Mouse (Mus musculus): Measurements from ENCODE around the gene Arhgap23.

Gene Arhgap23

DNA sequence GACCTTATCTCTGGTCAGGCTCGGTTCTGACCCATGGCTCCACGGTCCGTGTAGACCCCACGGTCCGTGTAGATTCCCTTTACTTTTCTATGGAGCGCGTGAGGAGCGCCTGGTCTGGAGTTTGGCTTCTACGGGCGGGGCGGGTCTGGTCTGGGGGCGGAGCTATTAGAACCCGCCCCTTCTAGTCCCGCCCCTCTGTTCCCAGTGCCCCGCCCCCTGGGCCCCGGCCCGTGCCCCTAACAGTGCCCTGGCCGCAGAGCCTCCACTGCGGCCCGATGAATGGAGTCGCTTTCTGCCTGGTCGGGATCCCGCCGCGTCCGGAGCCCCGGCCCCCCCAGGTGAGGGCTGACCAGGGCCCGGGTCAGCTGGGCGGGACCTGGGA is at the start of gene Arhgap23:
TSS of gene Arhgap23 (plus strand) at position 204 of the 382 bp plus-strand sequence.
- DNase-seq, result peak in 1 of 2 experiments; percentile 61

DNA sequence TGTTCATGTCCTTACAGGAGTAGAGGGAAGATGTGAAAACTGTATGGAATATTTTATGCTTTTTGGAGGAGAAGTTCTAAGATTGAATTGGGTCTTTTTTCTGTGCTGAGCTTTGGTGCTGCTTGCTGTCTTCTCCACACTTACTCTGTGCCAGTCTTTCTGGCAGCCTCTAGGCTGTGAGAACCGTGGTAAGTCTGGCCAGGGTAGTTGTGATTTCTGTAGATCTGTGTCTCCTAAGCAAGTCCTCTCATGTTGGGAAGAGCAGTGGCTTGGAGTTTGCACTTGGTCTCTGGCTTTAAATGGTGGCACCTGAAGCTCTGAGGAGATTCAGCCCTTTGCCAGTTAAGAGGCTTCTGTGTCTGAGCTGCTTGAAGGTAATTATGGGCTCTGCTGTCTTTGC is 49.8 kb upstream of the Arhgap23 start:
- no peak for DNase-seq

DNA sequence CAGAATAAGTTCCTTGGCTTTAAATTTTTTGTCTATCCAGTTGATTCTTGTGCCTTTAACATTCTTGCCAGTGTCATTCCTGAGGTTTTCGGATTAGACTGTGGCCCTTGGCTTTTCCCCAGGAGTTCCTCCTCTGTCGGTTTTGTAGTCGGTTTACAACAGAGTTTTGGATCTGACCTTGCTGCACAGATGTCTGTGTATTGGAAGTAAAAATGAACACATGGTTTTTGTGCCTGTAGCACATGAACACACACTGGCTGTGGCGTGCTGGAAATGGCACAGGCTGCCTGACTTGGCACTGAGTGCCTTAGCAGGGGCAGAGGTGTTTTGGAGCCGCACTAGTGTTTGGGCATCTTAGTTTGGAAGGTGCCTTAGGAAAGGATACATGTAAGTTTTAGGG is 46.8 kb upstream of the Arhgap23 start:
- DNase-seq, result no peak

DNA sequence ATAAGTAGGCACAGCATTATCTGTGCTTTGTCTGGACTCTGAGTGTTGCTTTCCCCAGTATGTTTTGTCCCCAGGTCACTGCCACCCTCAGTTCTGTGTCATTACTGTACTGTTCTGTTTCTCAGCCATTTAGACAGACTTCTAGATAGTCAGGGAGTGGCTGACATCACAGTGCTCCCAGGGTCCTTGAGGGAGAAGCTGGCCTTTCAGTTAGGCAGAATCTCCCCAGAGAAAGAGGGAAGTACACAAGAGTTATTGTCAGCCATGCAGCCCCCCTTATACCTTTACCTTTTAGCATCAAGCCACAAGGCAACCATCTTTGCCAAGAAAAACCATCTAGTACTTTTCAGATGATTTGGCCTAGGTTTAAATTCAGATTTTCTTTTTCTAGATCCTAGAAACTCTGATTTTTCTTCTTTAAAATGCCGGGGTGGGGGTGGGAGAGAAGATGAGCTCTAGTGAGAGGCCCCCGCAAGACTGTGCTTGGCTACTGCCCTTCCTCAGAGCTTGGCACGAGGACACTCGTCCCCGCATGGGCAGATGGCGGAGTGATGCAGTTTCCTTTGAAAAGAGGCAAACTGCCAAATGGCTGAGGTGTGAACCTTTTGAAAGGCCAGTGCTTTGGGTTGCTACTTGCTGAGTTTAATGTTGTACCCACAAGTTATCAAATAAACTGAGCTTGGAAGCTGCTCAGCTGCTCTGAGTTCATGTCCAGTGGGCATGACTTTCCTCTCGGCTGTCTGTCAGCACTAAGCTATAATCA is 44.8 kb upstream of the Arhgap23 start:
- DNase-seq, result peak; percentile 14 to 32

DNA sequence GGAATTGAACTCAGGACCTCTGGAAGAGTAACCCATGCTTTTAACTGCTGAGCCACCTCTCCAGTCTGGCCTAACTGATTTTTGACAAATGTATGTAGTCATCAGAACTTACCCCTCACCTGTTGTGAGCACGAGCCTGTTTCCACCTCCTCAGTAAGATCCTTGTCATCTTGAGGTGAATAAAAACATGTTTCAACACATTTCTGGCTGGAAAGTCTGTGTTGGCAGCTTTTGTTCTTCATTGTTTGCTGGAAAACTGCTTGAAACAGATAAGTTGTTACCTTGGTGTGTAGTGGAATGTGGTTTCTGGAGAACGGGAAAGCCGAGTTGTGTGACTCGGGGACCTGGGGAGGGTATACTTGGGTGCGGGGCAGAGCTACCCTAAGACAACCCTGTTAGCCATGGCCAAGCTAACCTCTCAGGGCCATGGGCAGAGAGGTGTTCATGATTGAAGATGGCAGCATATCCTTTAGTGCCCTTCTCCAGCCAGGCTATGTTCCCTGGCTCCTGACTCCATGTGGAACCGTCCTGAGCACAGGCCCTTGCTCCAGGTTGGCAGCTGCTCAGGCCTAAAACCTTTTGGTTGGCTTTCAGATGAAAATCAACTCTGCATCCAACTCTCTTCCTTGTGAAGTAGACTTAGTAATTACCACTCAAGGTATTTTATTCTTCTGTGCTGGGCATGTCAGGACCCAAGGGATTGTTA is 43.0 kb upstream of the Arhgap23 start:
- DNase-seq, result peak in 1 of 2 experiments; percentile 46

DNA sequence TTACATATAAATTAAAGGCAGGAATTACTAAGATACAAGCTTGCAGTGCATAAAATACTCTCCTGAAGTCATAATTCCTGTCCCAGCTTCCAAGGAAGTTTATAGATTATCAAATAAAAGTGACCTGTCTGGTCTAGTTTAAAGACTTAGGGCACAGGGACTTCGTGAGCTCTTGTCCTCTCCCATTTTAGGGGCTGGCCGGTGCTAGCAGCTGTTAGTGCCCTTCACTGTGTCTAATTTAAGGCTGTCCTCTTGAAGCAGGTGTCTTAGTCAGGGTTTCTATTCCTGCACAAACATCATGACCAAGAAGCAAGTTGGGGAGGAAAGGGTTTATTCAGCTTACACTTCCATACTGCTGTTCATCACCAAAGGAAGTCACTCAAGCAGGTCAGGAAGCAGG is 41.9 kb upstream of the Arhgap23 start:
- no peak for DNase-seq

DNA sequence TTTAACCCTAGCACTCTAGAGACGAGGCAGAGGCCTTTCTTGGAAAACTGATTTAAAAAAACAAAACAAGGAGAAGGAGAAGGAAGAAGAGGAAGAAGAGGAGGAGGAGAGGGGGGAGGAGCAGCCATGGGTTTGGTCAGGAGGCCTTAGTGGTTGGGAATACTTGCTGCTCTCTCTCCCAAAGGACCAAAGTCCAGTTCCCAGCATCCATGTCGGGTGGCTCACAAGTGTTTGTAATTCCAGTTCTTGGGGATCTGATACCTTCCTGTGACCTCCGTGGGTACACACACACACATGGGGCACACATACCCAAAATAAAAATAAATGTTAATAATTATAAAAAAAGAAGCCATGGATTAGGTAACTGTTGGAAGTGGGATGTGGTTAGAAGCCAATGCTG is 35.3 kb upstream of the Arhgap23 start:
- DNase-seq, result no peak

DNA sequence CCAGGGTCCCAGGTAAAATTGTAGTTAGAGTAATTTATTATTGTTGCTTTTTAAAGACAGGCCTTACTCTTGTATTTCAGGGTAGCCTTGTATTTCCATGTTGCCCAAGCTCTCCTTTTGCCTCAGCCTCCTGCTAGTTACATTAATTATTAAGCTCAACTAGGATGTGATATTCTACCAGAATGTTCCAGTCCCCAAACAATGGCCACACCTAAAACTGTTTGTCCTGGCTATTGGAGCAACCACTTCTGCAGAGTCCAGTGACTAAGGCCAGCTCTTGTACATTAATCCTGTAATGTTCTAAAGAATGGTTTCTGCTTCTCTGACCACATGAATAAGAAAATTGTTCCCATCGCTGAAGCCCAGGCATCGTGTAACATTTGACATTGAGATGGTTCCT is 32.3 kb upstream of the Arhgap23 start:
- no peak for DNase-seq

DNA sequence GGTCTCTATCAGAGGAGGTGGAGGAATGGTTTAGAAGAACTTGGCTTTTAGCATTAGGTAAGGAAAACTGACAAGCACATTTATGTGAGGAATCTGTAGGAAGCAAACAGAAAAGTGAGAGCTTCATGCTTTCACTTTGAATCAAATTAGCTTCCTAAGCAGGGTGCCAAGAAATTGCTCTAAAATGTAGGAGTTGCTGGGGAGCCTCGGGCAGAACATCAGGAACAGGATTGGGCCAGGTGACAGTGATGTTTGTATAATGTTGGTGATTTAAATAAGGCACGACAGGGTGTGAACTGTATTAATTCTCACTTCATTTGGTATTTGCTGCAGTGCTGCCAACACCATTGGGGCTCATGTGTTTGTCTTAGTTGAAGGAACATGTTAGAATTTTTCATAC is 31.6 kb upstream of the Arhgap23 start:
- DNase-seq, result no peak

DNA sequence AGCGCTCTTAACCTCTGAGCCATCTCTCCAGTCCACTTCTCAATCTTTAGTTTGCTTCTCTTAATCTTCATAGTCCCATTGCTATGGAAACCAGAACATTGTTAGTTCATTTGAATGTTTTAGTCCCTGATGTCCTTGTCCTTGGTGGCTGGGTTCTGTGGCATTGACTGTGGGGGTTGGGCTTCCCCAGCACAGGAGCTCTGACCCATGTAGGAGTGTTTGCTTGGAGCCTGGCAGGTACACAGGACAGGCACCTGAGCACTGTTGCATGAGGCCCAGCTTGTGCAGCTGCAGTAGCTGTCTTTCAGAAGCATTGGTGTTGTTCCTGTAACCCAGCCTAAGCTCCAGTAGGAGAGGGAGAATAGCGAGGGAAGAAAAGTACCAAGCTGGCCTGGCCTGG is 27.5 kb upstream of the Arhgap23 start:
- DNase-seq, result no peak

DNA sequence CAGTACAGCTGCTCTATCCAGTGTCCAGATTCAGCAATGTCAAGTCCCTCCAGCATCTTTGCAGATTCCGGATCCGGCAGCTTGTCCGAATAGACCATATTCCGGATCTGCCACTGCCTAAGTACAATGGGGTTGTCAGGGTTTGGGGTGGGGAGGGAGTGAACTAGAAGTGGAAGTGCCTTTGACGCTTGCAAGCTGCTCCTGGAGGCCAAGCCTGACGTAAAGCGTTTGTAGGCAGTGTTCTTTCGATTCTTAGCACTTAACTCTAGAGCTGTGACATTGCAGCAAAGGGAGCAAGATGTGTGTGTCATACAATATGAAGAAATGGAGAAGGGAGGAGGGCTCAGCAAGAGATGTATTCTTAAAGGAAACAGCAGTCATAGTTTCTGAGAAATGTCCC is 26.2 kb upstream of the Arhgap23 start:
- peak in 1 of 2 experiments; percentile 24 for DNase-seq

DNA sequence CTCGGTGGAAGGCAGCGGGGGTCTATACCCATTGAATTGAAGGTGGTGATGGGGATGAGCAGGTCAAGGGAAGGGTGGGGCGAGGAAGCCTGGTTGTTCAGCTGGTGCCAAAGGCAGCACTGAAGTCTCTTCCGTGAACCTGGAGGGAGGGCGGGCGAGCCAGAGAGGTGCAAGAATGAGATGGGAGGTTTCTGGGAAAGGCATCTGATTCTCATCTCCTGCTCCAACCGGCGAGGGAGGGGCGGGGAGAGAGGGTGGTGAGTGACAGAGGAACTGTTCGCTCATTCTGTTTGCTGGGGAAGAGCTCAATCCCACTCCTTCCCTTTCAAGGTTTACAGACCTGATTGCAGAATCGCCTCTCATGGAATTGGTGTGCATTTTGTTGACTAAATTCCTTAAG is 21.7 kb upstream of the Arhgap23 start:
- no peak for DNase-seq

DNA sequence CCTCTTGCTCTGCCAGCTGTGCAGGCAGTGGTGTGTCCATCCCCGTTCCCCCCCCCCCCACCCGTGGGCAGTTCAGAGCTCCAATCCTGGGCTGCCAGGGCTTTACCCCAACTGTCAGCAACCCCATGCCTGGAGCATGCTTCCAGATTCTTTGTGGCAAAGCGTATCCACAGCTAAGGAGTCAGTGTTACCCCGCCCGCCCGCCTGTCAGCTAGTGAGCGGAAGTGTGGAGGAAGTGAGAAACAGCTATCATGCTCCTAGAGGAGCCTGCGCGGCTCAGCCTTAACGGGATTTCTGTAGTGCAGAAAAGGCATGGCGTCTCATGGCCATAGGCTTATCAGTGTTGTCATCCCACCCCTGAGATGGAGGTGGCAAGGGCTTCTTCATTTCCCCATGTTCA is 21.2 kb upstream of the Arhgap23 start:
- no peak for DNase-seq

DNA sequence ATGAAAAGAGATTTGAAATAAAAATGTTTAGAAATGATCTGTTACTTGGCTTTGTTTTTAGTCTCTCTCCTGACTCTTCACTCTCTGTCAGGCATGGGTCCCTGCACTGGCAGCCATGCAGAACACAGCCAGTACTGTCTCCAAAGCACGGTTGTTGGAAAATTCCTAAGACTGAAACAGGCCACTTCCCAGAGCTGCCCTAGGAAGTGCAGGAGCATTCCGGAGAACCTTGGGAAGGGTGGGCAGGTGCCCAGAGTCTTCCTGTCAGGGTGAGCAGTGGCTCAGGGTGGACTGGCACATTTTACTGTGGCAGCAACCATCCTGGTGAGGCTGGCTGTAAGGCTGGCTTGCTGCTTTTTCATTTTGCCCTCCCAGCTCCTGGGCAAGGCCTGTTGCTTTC is 16.8 kb upstream of the Arhgap23 start:
- no peak for DNase-seq

DNA sequence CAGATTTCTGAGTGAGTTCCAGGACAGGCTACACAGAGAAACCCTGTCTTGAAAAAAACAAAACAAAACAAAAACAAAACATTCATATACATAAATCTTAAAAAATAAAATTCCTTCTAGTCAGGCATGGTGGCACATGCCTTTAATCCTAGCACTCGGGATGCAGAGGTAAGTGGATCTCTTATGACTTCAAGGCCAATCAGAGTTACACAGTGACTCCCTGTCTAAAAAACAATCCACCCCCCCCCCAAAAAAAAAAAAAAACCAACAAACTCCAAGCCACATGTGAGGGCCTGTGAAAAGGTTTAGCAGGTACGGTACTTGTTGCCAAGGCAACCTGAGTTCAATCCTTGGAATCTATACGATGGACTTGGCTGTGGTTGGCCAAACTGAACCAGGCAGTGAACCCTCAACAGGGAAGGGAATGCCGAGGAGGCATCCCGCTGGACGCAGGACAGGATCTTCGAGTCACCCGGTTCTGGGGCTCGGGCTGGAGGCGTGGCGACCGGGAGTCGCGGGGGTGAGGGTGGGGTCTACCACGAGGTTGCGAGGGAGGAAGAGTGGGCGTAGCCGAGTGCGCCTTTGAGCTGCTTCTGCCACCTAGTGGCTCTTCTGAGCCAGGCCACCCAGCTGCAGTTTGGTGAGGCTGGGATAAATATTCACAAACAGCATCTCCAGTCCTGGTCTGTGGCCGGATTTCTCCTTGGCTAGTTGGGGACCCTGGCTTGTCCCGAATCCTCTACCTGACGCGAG is 15.2 kb upstream of the Arhgap23 start:
- DNase-seq, result peak; percentile 83 to 88

DNA sequence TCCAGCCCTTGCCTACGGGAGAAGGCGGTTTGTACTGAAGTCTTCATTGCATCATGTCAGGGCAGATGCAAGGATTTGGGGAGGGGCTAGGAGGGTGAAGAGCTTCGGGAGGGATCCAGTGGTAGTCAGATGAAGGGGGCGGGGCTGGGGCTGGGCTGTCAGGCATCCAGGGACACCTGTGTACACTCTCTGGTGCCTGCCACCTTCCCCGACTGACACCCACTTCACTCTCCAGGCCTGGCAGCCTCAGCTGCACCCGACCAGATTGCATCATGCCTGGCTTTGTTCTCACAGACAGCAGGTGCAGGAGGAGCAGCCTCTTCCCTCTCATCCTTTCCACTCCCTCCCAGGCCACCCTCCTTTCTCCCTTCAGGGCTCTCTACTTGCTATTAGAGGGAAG is 14.3 kb upstream of the Arhgap23 start:
- DNase-seq, result peak; percentile 57 to 69

DNA sequence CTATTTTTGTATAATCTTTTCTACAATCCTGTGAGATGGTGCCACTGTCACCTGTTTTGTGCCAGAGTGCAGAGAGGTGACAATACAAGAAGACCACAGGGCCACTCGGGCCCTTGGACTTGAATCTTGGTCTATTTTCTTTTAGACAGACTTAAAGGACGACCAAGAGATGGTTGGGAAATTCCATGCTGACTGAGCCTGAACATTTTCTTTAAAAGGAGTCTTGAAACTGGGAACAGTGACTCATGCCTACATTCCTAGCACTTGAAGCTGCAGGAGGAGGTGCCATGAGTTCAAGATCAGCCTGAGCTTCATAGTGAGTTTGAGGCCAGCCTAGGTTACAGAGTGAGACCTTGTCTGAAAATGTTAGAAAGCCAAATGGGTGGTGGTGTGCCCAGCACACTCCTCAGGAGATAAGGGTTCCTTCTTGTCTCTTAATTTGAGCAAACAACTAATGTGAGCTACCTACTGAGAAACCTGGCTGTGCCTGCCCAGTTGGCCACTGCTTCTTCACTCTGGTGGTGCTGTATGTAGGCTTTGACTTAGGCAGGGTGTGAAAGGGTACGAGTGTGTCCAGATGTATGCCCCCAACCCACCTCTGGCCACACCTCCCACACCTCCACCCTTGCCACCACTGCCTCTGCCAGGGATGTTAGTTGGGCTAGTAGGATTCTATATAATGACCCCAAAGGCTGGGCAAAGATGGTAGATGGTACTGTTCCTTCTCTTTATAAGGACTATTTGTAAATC is 13.5 kb upstream of the Arhgap23 start:
- DNase-seq, result no peak

DNA sequence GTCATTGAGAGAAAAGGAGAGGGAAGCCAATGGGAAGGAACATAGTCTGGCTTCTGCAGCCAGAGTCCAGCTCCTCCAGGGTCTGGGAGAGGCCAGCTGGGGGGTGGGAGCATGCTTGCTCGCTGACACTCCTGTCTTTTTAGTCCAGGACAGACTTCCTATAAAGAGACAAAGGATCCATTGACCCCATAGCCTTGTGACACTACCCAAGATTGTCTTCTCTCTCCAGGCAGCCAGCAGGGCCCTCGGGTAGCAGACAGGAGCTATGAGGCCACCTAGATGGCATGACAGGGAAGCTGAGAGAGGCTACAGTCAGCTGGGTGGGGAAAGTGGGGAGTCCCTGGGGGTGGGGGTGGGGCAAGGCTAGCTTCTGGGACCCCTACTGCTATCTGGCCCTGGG is 12.6 kb upstream of the Arhgap23 start:
- no peak for DNase-seq

DNA sequence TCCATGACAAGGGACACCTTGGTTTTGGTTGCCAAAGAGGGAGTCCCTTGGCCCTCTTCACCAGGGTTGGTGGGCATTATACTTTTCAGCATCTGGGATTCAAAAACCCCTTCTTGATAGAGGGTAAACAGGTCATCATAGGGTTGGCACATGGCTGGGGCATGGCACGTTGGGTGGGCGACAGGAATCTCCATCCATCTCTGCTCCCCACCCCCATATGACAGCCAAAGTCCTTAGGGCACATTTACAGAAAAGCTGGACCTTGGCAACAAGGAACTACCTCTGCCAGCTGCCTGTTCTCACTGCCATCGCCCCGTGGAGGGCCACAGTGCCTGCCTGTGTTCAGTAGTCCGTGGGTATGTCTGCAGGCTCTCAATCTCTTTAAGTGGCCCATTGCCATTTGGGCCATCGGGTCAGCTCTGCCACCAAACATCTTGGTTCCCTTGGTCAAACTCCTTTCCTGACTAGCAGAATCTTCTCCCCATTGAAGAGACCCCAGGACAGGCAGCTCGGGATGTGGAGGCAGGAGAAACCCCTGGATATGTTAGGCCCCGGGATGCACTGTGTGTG is 11.6 kb upstream of the Arhgap23 start:
- no peak for DNase-seq

DNA sequence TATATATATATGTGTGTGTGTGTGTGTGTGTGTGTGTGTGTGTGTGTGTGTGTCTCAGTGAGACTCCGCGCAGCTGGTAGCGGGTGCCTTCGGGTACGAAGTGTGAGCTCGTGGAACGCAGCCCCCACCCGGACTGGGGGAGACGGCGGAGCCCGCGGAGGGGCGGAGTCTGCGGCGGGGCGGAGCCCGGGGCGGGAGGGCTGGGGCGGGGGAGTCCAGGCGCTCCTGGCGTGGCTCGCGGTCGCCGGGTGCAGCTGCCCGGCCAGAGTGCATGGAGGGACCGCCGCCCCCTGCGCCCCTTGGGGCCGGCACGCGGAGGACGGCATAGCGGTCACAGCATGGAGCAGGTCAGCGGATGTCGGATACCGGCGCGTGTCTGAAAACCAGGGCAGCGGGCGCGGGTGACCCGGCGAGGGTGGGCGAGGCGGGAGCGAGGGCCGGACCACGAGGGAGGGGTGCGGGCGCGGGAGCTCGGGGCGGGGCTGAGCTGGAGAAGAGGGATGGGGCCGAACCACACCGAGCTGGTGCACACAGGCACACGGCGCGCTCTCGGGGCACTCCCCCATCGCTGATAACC is 11.1 kb upstream of the Arhgap23 start:
- peak in 1 of 2 experiments; percentile 48 for DNase-seq

DNA sequence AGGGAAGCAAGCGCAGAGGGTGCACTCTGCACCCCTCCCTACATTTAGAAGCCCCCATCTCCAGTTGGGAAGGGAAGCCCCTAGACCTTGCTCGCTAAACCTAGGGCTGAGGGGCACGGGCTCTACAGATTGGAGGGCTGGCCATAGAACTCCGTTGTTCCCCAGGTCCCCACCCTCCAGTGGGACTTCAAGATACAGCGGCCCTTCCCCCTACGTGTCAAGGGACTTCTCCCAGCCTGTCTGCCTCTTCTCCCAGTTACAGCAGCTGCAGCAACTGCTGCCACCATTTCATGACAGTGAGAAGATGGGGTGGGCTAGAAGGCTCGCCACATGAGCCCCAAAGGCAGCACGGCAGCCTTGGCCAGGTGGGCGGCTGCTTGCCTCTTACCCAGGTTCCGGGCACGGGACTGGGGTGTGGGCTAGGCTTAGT is 10.6 kb upstream of the Arhgap23 start:
- DNase-seq, result no peak
